In genomic region chr2:30983024-30983423, GRCm38 (mm10) we compare ENCODE assay signal across 8 mouse cellular contexts. TPM values are rescaled to one million over a fixed set of nuclear protein-coding genes. Genes with fewer than 3 reads are reported as not detected.
A peak's percentile ranks its signal among the peaks of the same experiment; 100 is the strongest.
DNase-seq lines count a peak whose midpoint lies in the region; ATAC-seq lines count a peak whose summit lies in the region.

No protein-coding gene starts in this region.

- peaks cover 21% of the 10 kb centered on the region for H3K36me3 ChIP-seq in hindbrain, embryonic 13.5 days
- H3K36me3 ChIP-seq in midbrain, embryonic 14.5 days (ENCODE audit: control insufficient read depth, insufficient read depth, low read length), result peaks cover 21% of the 10 kb centered on the region

- peak overlapping the region; percentile 79 for H3K4me2 ChIP-seq in hindbrain, embryonic 13.5 days
- H3K4me2 ChIP-seq in midbrain, embryonic 14.5 days (ENCODE audit: low read length), result peak overlapping the region; percentile 80

- H3K4me3 ChIP-seq in brown adipose tissue, adult 24 weeks (ENCODE audit: insufficient read depth, low read depth, low read length), result 0 out of 2 replicates have a peak overlapping the region, but pooled peaks have one; percentile 63
- peak overlapping the region; percentile 66 for H3K4me3 ChIP-seq in hindbrain, embryonic 13.5 days
- H3K4me3 ChIP-seq in midbrain, embryonic 14.5 days (replicated peaks; ENCODE audit: low read depth, low read length), result peak overlapping the region; percentile 74

- H3K27ac ChIP-seq in brown adipose tissue, adult 24 weeks (replicated peaks; ENCODE audit: low read depth, low read length), result no peak overlapping the region
- peak overlapping the region; percentile 71; the same call in 1 of the 2 replicates for H3K27ac ChIP-seq in hindbrain, embryonic 13.5 days
- no peak overlapping the region for H3K27ac ChIP-seq in midbrain, embryonic 14.5 days (replicated peaks; ENCODE audit: low read depth, low read length)

- peak overlapping the region; percentile 83 for H3K9ac ChIP-seq in hindbrain, embryonic 13.5 days
- no peak overlapping the region for H3K9ac ChIP-seq in midbrain, embryonic 14.5 days (replicated peaks; ENCODE audit: low read length)

- H3K27me3 ChIP-seq in hindbrain, embryonic 13.5 days, result no peaks in the 10 kb centered on the region
- H3K27me3 ChIP-seq in midbrain, embryonic 14.5 days (ENCODE audit: control insufficient read depth, insufficient read depth, low read length), result no peaks in the 10 kb centered on the region

- H3K9me3 ChIP-seq in hindbrain, embryonic 13.5 days, result no peaks in the 10 kb centered on the region
- no peaks in the 10 kb centered on the region for H3K9me3 ChIP-seq in midbrain, embryonic 14.5 days (ENCODE audit: control insufficient read depth, low read length)

- H3K4me1 ChIP-seq in brown adipose tissue, adult 24 weeks (ENCODE audit: control insufficient read depth, insufficient read depth, insufficient read length, low read length), result no peaks in the 10 kb centered on the region
- H3K4me1 ChIP-seq in hindbrain, embryonic 13.5 days (replicated peaks), result peaks cover 33% of the 10 kb centered on the region
- H3K4me1 ChIP-seq in midbrain, embryonic 14.5 days (ENCODE audit: control insufficient read depth, insufficient read depth, low read length), result peaks cover 16% of the 10 kb centered on the region; the same call in 1 of the 2 replicates

- 51% methylated on average over 7 of the region's 7 CpGs for WGBS in hindbrain, embryonic 13.5 days
- 51% methylated on average over 7 of the region's 7 CpGs for WGBS in midbrain, embryonic 14.5 days

- ATAC-seq in hindbrain, embryonic 13.5 days (ENCODE audit: low FRiP score), result no peak
- no peak for ATAC-seq in midbrain, embryonic 14.5 days (ENCODE audit: low FRiP score, low TSS enrichment)

- peak; percentile 33 for DNase-seq in kidney, adult 9 months
- no peak for DNase-seq in kidney, adult 18-20 months
- no peak for DNase-seq in midbrain, embryonic 14.5 days
- no peak for DNase-seq in frontal cortex, postnatal 14 days (ENCODE audit: low spot score in 2 of 2)
- DNase-seq in urinary bladder, postnatal 10 days (ENCODE audit: low spot score), result no peak
- no peak for DNase-seq in left cerebral cortex, adult 9 months (ENCODE audit: low spot score in 2 of 2)

RNA-seq across cellular contexts. Expression of gene Usp20, which starts 0.9 kb away (rescaled TPM):
- polyA plus RNA-seq in brown adipose tissue, adult 24 weeks (2012; ENCODE audit: insufficient read depth, insufficient read length, missing spikeins), result 7.3 and 7.7 TPM in 2 replicates
- 42.4 and 45.4 TPM in 2 replicates for polyA plus RNA-seq in hindbrain, embryonic 13.5 days (2015; fragmentation: Nextera tagmentation; extraction: Ambion mirVana)
- polyA plus RNA-seq in midbrain, embryonic 14.5 days (2014; fragmentation: Nextera tagmentation; extraction: Ambion mirVana), result 28.5 and 35.8 TPM in 2 replicates

RNA-seq across cellular contexts. Expression of gene BC005624, which starts 1.0 kb away (rescaled TPM):
- polyA plus RNA-seq in brown adipose tissue, adult 24 weeks (2012; ENCODE audit: insufficient read depth, insufficient read length, missing spikeins), result 19.9 and 27.2 TPM in 2 replicates
- 90.9 and 99.6 TPM in 2 replicates for polyA plus RNA-seq in hindbrain, embryonic 13.5 days (2015; fragmentation: Nextera tagmentation; extraction: Ambion mirVana)
- 68.2 and 78.7 TPM in 2 replicates for polyA plus RNA-seq in midbrain, embryonic 14.5 days (2014; fragmentation: Nextera tagmentation; extraction: Ambion mirVana)

RNA-seq across cellular contexts. Expression of gene Tor1a, which starts 15.3 kb away (rescaled TPM):
- 20.5 and 26.0 TPM in 2 replicates for polyA plus RNA-seq in brown adipose tissue, adult 24 weeks (2012; ENCODE audit: insufficient read depth, insufficient read length, missing spikeins)
- 90.8 and 92.5 TPM in 2 replicates for polyA plus RNA-seq in hindbrain, embryonic 13.5 days (2015; fragmentation: Nextera tagmentation; extraction: Ambion mirVana)
- 81.2 and 89.5 TPM in 2 replicates for polyA plus RNA-seq in midbrain, embryonic 14.5 days (2014; fragmentation: Nextera tagmentation; extraction: Ambion mirVana)

RNA-seq across cellular contexts. Expression of gene Tor1b, which starts 30.3 kb away (rescaled TPM):
- 13.7 and 14.0 TPM in 2 replicates for polyA plus RNA-seq in brown adipose tissue, adult 24 weeks (2012; ENCODE audit: insufficient read depth, insufficient read length, missing spikeins)
- polyA plus RNA-seq in hindbrain, embryonic 13.5 days (2015; fragmentation: Nextera tagmentation; extraction: Ambion mirVana), result 17.4 and 17.6 TPM in 2 replicates
- polyA plus RNA-seq in midbrain, embryonic 14.5 days (2014; fragmentation: Nextera tagmentation; extraction: Ambion mirVana), result 19.3 and 19.4 TPM in 2 replicates

RNA-seq across cellular contexts. Expression of gene Ptges, which starts 53.4 kb away (rescaled TPM):
- polyA plus RNA-seq in brown adipose tissue, adult 24 weeks (2012; ENCODE audit: insufficient read depth, insufficient read length, missing spikeins), result 15.6 and 20.6 TPM in 2 replicates
- 3.8 and 5.8 TPM in 2 replicates for polyA plus RNA-seq in hindbrain, embryonic 13.5 days (2015; fragmentation: Nextera tagmentation; extraction: Ambion mirVana)
- polyA plus RNA-seq in midbrain, embryonic 14.5 days (2014; fragmentation: Nextera tagmentation; extraction: Ambion mirVana), result 3.2 and 4.2 TPM in 2 replicates
